Mouse (Mus musculus) hindbrain, embryonic 13.5 days (tissue): ENCODE data around the gene Txndc12. TPM values are rescaled to one million over a fixed set of nuclear protein-coding genes. Genes with fewer than 3 reads are reported as not detected.
A peak's percentile ranks its signal among the peaks of the same experiment; 100 is the strongest.

ENCODE experiments used
- ATAC-seq: fragments of 200-750 bp; cut with Nextera tagmentation; 2 replicates; pipeline ENCODE4 v1.8.0; 2017; ENCODE audit warnings: moderate TSS enrichment; ENCODE audit not compliant: low FRiP score
- H3K27ac ChIP-seq: fragments of 300-500 bp; sonication (generic); 2 replicates; pipeline ENCODE4 v1.5.1; 2015; ENCODE audit warnings: inconsistent platforms, mild to moderate bottlenecking, moderate library complexity
- H3K27me3 ChIP-seq: fragments of 300-500 bp; sonication (generic); 2 replicates; pipeline ENCODE4 v1.6.1; 2015; ENCODE audit warnings: mild to moderate bottlenecking, inconsistent platforms
- H3K36me3 ChIP-seq: fragments of 300-500 bp; sonication (generic); 2 replicates; pipeline ENCODE4 v1.6.1; 2015; ENCODE audit warnings: mild to moderate bottlenecking, inconsistent platforms
- H3K4me1 ChIP-seq: fragments of 300-500 bp; sonication (generic); replicated peaks from 2 replicates; pipeline ENCODE4 v1.6.1; 2015; ENCODE audit warnings: inconsistent platforms
- H3K4me2 ChIP-seq: fragments of 300-500 bp; sonication (generic); 2 replicates; pipeline ENCODE4 v1.6.1; 2015; ENCODE audit warnings: inconsistent platforms, mild to moderate bottlenecking, moderate library complexity
- H3K4me3 ChIP-seq: fragments of 300-500 bp; sonication (generic); 2 replicates; pipeline ENCODE4 v1.5.1; 2015; ENCODE audit warnings: mild to moderate bottlenecking, inconsistent platforms
- H3K9ac ChIP-seq: fragments of 300-500 bp; sonication (generic); 2 replicates; pipeline ENCODE4 v1.6.1; 2015; ENCODE audit warnings: mild to moderate bottlenecking, inconsistent platforms
- H3K9me3 ChIP-seq: fragments of 300-500 bp; sonication (generic); 2 replicates; pipeline ENCODE4 v1.6.1; 2016; ENCODE audit warnings: inconsistent platforms
- WGBS: fragments of 180-500 bp; shearing (Covaris S2); methylation state at CpG from one replicate; pipeline ENCODE4 v1.1.7; 2015; 5-methylcytosine and 5-hydroxymethylcytosine counted together
- polyA plus RNA-seq: library from polyadenylated mRNA; unstranded; fragments of >200 nt; fragmentation: Nextera tagmentation; extraction: Ambion mirVana; gene quantifications from 2 replicates; pipeline ENCODE4 v1.2.1, GENCODE M21; 2015

The Txndc12 gene
- polyA plus RNA-seq, 1 experiment from 2014 or later = 79.5 TPM

DNA sequence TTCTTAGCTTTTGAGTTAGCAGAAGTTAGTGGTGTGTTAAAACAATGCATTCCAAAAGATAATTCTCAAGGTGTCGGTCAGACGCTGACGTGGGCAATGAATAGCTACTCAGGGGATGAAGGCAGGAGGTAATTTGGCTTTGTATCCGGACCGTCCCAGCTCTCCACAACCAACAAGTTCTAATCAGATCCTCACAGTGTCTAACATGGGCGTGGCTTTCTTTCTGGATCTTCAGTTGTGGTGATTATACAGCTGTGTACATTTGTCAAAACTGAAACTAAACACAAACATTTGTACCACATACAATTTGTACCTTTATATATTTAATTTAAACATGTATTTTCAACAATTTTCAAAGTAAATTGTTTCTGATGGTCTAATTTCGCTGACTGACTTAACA, 32.4 kb downstream of the Txndc12 start:
- no peak overlapping the region for H3K4me2 ChIP-seq
- 85% methylated on average over 7 of the region's 7 CpGs for WGBS
- H3K27me3 ChIP-seq = no peaks in the 10 kb centered on the region
- no peaks in the 10 kb centered on the region for H3K4me1 ChIP-seq
- H3K4me3 ChIP-seq = no peak overlapping the region
- no peak for ATAC-seq
- H3K9ac ChIP-seq = no peak overlapping the region
- no peaks in the 10 kb centered on the region for H3K9me3 ChIP-seq
- H3K36me3 ChIP-seq = peaks cover 30% of the 10 kb centered on the region
- no peak overlapping the region for H3K27ac ChIP-seq

DNA sequence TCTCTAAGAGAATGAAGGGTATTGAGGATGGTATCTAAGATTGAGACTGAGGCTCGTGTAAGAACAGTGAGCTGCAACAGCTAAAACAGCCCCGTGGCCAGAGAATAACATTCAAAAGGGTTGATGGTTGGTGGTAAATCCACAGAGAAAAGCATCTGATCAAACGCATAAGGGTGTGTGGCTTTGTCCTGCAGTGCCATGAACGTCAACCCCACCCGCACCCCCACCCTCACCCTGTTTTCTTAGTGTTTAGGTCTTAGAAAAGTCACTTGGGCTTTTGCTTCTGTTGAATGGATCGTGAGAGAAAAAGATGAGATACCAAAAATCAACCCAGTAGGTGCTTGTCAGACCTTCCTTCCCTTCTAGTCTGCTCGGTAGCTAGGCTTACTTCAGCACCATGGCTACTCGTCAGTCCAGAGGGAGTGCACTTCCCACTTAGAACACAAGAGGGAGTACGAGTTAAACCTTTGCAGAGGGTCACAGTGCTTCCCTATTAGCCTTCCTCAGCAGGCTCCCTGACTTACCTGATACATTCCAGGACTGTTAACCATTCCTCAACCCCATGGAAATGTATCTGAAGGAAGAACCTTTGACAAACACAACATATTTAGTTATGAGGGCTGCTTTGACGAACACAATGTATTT, 35.5 kb downstream of the Txndc12 start:
- peak; percentile 91 for ATAC-seq
- Histone ChIP-seq H3K36me3 (peaks cover under 1% of the 10 kb centered on the region), H3K9me3 (no peaks in the 10 kb centered on the region), H3K4me1 (no peaks in the 10 kb centered on the region), H3K27me3 (no peaks in the 10 kb centered on the region), H3K9ac (no peak overlapping the region), H3K4me2 (no peak overlapping the region), H3K4me3 (no peak overlapping the region), H3K27ac (no peak overlapping the region)
- WGBS = 38% methylated on average over 10 of the region's 10 CpGs

DNA sequence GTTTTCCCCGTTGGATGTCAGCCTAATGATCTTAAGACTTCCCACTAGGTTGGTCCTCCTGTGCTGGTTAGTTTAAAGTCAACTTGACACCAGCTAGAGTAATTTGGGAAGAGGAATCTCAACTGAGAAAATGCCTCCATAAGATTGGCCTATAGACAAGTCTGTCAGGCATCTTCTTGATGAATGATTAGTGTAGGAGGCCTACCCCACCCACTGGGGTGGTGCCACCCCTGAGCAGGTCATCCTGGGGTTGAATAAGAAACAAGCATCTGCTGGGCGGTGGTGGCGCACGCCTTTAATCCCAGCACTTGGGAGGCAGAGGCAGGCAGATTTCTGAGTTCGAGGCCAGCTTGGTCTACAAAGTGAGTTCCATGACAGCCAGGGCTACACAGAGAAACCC, 39.3 kb downstream of the Txndc12 start:
- Histone ChIP-seq H3K4me3 (no peak overlapping the region), H3K9ac (no peak overlapping the region), H3K4me1 (no peaks in the 10 kb centered on the region), H3K9me3 (no peaks in the 10 kb centered on the region), H3K27ac (no peak overlapping the region), H3K4me2 (no peak overlapping the region), H3K36me3 (no peaks in the 10 kb centered on the region), H3K27me3 (no peaks in the 10 kb centered on the region)
- WGBS = 94% methylated on average over 5 of the region's 5 CpGs
- no peak for ATAC-seq

DNA sequence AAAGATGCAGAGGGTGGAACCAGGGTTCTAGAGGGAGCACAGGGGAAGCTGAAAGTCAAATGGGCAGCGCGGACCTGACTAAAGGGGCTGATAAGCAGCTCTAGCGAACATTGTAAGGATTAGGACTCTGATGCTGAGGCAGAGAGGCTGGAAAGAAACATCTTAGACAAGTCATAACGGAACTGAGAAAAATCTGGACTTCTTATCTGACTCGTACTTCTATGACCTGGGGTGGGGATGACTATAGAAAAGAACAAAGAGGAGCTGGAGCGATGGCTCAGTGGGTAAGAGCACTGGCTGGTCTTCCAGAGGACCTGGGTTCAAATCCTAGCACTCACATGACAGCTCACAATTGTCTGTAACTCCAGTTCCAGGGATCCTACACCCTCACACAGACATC, 43.5 kb downstream of the Txndc12 start:
- no peak for ATAC-seq
- Histone ChIP-seq H3K27ac (no peak overlapping the region), H3K4me1 (peaks cover 10% of the 10 kb centered on the region), H3K4me2 (no peak overlapping the region), H3K4me3 (no peak overlapping the region), H3K27me3 (no peaks in the 10 kb centered on the region), H3K9ac (no peak overlapping the region), H3K36me3 (no peaks in the 10 kb centered on the region), H3K9me3 (no peaks in the 10 kb centered on the region)
- WGBS = 80% methylated on average over 6 of the region's 6 CpGs

DNA sequence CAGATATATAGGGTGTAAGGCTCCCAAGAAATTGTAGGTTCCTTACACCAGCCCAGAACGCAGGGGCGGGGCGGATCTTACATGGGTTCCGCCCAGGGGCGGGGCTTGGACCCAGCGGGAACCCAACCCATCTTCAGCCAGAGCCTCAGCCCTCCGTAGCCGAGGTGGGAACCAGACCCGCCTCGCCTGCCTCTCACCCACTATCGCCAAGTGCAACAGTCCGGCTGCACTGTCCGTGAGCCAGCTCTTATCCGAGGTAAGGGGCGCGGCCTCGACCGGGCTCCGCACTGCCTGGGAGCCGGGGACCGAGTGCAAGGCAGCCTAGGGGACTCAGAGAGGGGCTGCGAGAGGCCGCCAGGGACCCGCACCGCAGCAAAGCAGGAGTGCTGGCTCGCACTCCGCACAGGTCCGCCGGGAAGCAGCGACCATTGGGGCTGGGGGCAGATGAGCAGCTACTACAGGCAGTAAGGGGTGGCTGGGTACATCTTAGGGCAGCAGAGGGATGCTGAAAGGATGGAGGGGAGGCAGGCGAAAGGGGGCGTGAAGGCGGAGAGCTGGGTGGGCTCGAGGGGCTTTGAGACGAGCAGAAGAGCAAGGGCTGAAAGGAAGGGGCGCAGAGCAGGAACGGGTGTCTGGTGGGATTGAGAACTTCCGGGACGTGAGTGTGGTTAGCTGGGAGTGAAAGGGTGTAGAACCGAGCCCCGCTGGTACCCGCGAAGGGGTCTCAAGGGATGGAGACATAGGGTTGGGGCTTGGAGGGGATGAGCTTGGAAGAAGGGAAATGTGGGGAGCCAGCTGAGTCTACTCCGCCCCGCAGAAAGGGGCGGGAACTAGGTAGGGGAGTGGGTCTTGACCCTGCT, 44.8 kb downstream of the Txndc12 start, which contains the start of gene Rab3b:
Rab3b (plus strand) TSS at position 101 of the 860 bp plus-strand sequence.
- peaks cover 15% of the 10 kb centered on the region for H3K4me1 ChIP-seq
- no peaks in the 10 kb centered on the region for H3K36me3 ChIP-seq
- peak within 1 kb of the TSS; percentile 83 for H3K4me2 ChIP-seq
- H3K27ac ChIP-seq = peak within 1 kb of the TSS; percentile 81
- peak within 1 kb of the TSS; percentile 70 for H3K4me3 ChIP-seq
- no peaks in the 10 kb centered on the region for H3K27me3 ChIP-seq
- WGBS = under 1% methylated on average over 46 of the region's 46 CpGs
- H3K9me3 ChIP-seq = no peaks in the 10 kb centered on the region
- peak; percentile 92 for ATAC-seq
- peak within 1 kb of the TSS; percentile 81 for H3K9ac ChIP-seq

DNA sequence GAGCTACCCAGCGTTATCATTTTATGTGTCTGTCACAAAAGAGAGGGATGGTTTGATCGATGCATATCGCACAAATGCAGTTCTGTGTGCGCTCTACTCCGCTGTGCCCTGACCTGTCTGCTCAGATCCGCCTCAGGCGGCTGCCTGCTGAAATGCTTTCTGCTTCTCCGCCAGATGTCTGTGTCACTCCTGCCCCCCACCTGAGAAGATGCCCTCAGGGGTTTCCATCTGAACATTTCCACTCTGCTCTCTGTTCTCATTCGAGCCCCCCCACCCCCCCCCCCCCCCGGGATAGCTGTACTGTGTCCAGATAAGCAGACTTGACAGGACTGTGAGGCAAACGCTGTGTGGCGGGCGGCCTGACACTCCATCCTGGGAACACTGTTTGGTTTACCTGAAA, 49.4 kb downstream of the Txndc12 start:
- Histone ChIP-seq H3K9ac (no peak overlapping the region), H3K4me2 (no peak overlapping the region), H3K27me3 (no peaks in the 10 kb centered on the region), H3K9me3 (no peaks in the 10 kb centered on the region), H3K27ac (0 out of 2 replicates have a peak overlapping the region, but pooled peaks have one; percentile 58), H3K36me3 (no peaks in the 10 kb centered on the region), H3K4me1 (peaks cover 15% of the 10 kb centered on the region), H3K4me3 (no peak overlapping the region)
- ATAC-seq = no peak
- WGBS = 53% methylated on average over 13 of the region's 13 CpGs

DNA sequence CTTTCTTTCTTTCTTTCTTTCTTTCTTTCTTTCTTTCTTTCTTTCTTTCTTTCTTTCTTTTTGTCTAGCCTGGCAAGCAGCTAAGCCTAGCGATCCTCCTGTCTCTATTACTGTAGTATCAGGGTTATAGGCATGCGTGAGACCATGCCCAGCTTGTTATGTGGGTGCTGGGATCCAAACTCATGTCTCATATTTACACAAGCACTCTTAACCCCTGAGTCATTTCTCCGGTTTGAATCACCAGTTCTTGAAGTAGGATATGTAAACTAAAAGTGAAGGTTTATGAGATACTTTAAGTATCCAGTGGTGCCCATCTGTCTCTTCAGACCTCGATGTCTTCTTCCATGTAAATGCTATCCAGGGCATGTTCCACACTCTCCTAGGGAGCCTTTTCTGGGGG, 53.1 kb downstream of the Txndc12 start:
- no peak for ATAC-seq
- WGBS = 90% methylated on average over 4 of the region's 4 CpGs
- Histone ChIP-seq H3K27ac (no peak overlapping the region), H3K36me3 (no peaks in the 10 kb centered on the region), H3K27me3 (no peaks in the 10 kb centered on the region), H3K4me2 (no peak overlapping the region), H3K4me1 (peaks cover 5% of the 10 kb centered on the region), H3K9me3 (no peaks in the 10 kb centered on the region), H3K9ac (no peak overlapping the region), H3K4me3 (no peak overlapping the region)

DNA sequence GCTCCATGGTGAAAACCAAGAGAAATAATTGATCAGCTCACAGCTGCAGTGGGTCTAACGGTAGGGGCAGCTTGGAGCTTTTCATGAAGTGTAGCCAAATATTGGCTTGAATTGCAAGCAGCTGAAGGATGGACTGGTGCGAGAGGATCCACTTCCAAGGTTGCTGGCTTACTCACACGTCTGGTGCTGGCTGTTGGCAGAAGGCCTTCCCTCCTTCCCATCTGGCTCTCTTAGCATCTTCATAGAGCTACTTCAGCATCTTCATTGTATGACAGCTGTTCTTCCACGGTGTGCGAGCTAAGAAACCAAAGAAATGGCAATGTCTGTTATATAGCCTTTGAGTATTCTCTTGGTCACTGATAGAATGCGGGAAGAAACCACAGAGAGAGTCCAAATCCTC, 56.5 kb downstream of the Txndc12 start:
- WGBS = 88% methylated on average over 6 of the region's 6 CpGs
- Histone ChIP-seq H3K4me1 (no peaks in the 10 kb centered on the region), H3K27me3 (no peaks in the 10 kb centered on the region), H3K27ac (no peak overlapping the region), H3K36me3 (no peaks in the 10 kb centered on the region), H3K9ac (no peak overlapping the region), H3K9me3 (no peaks in the 10 kb centered on the region), H3K4me3 (no peak overlapping the region), H3K4me2 (no peak overlapping the region)
- ATAC-seq = no peak

DNA sequence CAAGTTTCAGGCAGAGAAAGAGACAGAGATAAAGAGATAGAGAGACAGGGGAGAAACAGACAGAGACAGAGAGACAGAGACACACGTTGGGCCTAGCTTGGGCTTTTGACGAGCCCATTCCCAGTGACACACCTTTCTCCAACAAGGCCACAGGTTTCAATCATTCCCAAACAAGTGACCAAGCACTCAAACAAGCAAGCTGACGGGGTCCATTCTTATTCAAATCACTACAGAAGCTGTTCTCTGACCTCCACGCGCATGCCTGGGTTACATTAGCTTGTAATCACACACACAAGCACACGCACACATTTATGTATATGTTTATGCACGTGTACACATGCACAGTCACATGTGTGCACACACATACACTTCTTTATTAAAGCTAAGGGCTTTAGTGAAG, 66.0 kb downstream of the Txndc12 start:
- H3K27me3 ChIP-seq = no peaks in the 10 kb centered on the region
- H3K9ac ChIP-seq = no peak overlapping the region
- no peak overlapping the region for H3K27ac ChIP-seq
- ATAC-seq = no peak
- H3K4me2 ChIP-seq = no peak overlapping the region
- no peaks in the 10 kb centered on the region for H3K9me3 ChIP-seq
- H3K36me3 ChIP-seq = no peaks in the 10 kb centered on the region
- WGBS = 62% methylated on average over 7 of the region's 7 CpGs
- H3K4me3 ChIP-seq = no peak overlapping the region
- peaks cover 15% of the 10 kb centered on the region; the same call in 1 of the 2 replicates for H3K4me1 ChIP-seq

DNA sequence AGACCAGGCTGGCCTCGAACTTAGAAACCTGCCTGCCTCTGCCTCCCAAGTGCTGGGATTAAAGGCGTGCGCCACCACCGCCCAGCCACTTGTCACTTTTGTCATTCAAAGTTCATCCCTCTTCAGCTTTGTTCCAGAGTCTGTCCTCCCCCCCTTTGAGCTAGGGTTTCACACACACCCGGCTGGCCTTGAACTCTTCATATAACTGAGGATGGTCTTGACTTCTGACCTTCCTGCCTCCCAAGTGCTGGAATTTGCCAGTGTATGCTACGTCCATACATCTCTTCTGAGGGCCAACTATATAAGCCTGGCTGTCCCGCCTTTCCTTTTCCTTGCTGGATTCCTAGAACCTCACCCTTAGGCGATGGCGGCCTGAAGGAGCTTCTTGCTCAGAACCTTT, 68.5 kb downstream of the Txndc12 start:
- no peaks in the 10 kb centered on the region for H3K27me3 ChIP-seq
- H3K4me1 ChIP-seq = peaks cover 21% of the 10 kb centered on the region; the same call in 1 of the 2 replicates
- no peak overlapping the region for H3K27ac ChIP-seq
- no peak overlapping the region for H3K9ac ChIP-seq
- H3K4me3 ChIP-seq = no peak overlapping the region
- no peaks in the 10 kb centered on the region for H3K9me3 ChIP-seq
- 94% methylated on average over 9 of the region's 9 CpGs for WGBS
- no peaks in the 10 kb centered on the region for H3K36me3 ChIP-seq
- H3K4me2 ChIP-seq = no peak overlapping the region
- no peak for ATAC-seq

DNA sequence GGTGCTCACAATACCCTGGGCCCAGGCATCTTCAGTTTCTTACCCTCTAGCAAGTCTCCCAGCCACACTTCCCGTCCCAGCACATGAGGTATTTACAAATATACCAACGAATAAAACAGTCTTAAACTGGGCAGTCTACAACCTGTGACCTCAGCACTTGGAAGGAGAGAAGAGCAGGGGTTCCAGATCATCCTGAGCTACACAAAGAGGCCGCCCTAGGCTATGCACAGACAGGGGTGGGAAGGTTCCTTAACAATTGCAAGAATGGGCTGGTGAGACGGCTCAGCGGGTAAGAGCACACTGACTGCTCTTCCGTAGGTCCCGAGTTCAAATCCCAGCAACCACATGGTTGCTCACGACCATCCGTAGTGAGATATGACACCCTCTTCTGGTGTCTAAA, 68.9 kb downstream of the Txndc12 start:
- Histone ChIP-seq H3K27me3 (no peaks in the 10 kb centered on the region), H3K4me2 (no peak overlapping the region), H3K4me1 (peaks cover 19% of the 10 kb centered on the region; the same call in 1 of the 2 replicates), H3K9me3 (no peaks in the 10 kb centered on the region), H3K4me3 (no peak overlapping the region), H3K9ac (no peak overlapping the region), H3K36me3 (no peaks in the 10 kb centered on the region), H3K27ac (no peak overlapping the region)
- ATAC-seq = no peak
- 93% methylated on average over 9 of the region's 9 CpGs for WGBS

DNA sequence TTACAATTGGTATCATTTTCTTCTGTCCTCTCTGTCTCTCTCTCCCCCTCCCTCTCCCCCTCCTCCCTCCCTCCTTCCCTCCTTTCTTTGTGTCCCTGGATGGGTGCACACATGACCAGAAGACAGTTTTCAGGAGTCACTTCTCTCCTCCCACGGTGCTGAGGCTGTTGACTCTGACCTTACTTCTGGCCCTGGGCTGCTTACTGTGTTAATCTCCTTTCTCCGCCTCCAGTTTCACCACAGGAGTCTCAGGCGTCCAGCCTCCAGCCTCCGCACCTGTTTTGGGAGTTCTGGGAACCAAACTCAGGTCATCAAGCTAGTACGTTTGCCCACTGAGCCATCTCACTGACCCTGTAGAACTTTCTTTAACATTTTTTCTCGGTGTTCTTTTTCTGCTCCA, 69.7 kb downstream of the Txndc12 start:
- Histone ChIP-seq H3K4me1 (peaks cover 16% of the 10 kb centered on the region; the same call in 1 of the 2 replicates), H3K9ac (no peak overlapping the region), H3K4me2 (no peak overlapping the region), H3K36me3 (no peaks in the 10 kb centered on the region), H3K27ac (no peak overlapping the region), H3K9me3 (no peaks in the 10 kb centered on the region), H3K27me3 (no peaks in the 10 kb centered on the region), H3K4me3 (no peak overlapping the region)
- WGBS = 49% methylated on average over 6 of the region's 6 CpGs
- ATAC-seq = no peak
